Mouse (Mus musculus): ENCODE results near the gene Arhgap10. TPM values are rescaled to one million over a fixed set of nuclear protein-coding genes. Genes with fewer than 3 reads are reported as not detected.

Arhgap10 gene
- total RNA-seq, 4 experiments from 2014 or later: 14.7 to 37.5 (median 18.3) TPM

DNA sequence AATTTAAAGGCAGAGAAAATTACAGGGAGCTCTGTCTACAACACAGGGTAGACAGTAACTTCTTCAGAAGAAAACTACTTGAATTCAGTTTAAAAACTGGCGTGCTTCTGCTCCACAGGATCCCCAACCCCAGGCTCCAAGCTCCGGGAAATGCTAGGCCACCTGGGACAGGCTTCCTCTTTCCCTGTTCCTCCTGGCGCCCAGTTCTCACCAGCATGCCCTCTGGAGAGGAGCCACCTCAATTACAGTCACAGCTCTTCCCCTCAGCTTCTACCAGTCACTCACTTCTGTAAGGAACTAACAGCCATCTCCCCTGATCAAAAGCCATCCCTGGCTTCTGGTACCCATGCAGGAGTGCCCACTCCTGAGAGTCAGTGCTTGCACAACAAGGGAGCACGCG, 32.9 kb downstream of the Arhgap10 start:
- no peak for DNase-seq

DNA sequence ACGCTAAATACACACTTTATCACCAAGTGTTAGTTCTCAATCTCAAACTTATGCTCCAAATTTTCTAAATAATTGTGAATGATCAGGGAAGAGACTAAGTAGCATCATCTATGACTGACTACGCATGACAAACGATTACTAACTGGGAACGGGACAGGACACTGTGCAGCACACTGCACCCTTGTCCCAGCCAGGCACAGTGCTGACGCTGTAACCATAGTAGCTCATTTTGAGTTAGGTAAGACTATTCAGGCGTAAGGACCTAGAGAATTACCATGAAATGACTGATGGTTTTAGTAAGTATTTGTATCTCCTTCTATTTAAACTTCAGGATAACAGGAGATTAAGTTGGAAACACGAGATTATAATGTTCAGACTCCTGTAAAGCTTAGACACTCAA, 33.5 kb downstream of the Arhgap10 start:
- no peak for DNase-seq

DNA sequence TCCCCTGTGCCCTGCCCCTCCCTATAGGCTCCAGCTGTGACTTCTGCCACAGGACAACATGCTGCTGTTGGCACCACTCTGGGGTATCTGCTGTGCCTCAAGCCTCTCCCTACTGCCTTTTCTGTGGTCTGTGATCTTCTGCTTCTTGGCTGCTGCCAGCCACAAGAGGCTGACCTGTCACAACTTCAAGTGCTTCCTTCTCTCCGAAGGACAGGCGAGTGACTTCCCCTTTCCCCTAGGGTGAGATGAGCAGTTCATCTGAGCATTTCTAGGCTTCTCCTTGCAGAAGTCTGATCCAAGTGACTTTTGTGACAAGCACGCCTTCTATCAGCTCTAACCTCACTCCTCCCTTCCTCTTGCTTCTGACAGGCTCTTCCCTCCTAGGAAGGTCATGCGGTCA, 34.1 kb downstream of the Arhgap10 start:
- DNase-seq: no peak

DNA sequence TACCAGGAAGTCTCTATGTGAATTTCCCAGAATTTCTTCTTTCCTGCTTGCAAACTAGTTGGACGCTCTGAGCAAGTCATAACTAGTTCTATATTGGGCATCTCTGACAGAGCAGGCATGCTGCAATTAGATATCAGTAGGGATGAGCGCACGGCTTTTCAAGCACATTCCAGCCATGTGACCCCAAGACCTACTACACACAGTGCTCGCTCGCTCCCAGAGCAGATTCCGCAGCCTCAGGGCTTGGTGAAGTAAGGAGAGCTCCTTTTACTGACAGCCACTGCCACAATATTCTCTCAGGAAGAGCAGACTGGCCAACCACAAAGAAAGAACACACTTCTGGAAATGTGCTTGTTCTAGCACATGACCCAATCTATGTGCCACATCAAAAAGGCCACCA, 36.0 kb downstream of the Arhgap10 start:
- DNase-seq: no peak

DNA sequence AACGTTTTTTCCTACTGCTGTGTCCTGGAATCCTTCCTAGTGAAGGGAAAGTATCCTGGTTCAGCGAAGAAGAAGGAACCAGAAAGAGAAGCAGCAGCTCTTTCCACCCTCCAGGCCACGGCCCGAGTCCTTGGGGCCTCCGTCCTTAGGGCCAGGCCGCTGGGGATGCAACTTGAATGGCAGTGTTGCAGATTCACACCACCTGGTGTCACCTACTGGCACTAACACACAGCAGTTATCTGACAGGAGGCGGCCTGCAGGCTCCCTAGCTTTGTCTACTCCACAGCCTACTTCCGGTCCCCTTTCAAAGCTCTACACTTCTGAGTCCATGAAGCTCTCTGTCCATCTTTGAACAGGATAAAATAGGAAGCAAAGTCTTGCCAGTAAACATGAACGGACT, 37.8 kb downstream of the Arhgap10 start:
- DNase-seq: no peak

DNA sequence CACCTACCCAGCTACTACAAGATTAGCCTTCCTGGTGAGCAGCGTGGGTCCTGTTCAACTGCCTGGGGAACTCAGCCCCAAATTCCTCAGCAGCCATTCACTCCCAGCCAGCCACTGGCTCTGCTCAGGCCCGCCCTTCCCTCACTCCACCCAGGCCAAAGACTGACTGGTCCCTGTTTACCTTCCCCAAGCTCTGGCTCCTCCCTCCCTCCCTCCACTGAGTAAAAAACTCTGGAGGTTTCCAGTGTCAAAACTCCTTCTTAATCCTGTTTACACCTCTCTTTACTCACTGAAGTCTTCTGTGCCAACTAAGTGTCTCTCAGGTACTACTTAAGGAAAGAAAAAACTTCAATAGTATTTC, 38.9 kb downstream of the Arhgap10 start:
- DNase-seq: no peak

DNA sequence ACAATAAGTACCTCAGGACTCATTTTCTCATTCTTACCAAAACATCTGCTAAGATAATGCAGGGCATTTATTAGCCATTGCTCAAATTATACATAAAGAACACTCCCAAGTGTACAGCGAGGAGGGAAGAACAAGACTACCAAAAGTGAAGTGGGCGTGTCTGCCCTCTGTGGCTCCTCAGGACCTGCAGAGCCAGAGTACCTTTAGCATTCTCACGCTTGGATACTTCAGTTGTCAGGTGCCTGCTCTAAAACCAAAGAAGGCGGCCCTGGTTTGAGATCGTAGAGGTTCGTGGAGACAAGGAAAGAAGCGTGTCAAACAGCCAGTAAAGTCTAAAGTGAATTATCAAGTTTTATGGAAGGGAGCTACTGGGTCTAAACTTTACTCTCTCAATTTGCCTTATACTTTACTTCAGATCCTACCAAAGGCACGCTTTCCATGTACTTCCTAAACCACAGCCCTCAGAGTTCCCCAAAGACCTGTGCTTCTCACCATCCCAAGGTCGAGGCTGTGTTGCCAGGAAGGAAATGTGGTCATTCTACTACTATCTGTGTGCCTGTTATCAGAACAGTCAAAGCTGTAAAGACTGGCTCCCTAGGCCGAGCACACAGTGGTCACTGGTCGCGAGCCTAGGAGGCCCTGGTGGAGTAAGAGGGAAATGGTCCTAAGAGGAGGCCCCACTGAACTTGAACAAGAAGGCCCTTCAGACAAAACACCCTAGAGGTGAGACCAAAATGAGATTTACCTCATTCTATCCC, 39.4 kb downstream of the Arhgap10 start:
- DNase-seq: no peak

DNA sequence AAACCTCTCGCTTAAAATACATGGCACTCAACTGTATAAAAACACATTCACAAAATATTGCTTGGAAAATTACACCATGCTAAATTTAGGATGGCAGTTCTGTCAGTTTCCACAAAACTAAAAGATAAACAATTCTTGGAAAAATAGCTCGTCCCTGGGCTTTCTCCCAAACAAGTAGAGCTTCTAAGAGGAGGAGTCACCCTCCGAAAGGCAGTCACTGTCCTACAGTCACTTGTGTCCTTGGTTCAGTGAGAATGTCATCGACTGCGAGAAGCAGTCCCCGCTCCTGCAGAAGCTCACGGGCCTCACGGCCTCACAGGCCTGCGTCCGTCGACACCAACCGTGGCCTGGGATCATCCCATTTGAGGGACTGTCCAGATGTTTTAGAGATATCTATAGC, 40.1 kb downstream of the Arhgap10 start:
- no peak for DNase-seq

DNA sequence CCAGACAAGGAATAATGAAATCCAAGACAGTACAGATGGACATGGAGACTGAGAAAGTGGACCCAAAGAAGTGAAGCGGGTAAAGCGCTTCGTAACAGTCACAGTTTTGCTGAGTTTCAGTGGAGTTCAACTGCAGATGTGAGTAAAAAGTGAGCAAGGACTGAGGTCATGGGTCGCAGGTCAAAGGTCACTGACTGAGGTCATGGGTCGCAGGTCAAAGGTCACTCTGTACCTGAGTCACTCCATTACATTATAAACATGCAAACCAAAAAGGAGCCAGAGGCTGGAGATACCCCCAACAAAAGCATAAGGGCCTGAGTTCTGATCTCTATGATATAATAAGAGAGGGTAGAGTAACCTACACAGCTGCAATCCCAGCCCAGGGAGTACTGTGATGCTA, 43.1 kb downstream of the Arhgap10 start:
- no peak for DNase-seq

DNA sequence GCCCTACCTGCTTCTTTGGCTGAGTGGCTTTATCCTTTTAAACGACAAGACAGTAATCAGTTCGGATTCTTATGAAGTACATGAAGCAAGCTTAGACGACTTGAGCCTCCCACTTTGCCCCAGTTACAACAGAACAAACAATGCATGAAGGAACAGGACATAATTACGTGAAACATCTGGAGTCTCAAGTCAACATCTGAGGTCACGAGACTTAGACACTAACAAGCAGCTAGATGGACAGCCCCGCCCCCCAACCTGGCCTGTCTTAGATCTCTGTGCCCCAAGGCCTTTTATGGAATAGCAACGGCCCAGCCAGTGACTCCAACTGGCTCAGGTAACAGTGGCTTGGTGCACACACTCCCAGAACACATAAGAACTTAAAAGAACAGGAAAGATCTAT, 44.0 kb downstream of the Arhgap10 start:
- no peak for DNase-seq

DNA sequence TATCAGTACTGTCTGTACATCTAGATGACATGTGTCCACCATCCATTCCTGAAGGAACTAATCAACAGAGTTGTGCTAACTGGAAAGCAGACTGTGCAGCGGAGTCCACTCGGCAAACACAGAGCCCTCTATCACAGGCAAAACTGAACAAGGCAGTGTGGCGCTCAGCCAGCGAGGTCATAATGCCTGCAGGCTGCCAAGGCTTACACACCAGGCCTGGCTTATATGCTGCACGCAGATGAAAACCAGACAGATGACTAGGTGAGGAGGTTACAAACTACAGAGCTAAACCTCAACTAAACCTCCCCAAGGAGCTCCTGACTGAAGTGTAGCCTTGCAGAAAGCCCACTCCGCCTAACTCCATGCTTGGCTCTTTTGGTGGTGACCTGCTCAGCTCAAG, 44.4 kb downstream of the Arhgap10 start:
- DNase-seq: peak; percentile 69

DNA sequence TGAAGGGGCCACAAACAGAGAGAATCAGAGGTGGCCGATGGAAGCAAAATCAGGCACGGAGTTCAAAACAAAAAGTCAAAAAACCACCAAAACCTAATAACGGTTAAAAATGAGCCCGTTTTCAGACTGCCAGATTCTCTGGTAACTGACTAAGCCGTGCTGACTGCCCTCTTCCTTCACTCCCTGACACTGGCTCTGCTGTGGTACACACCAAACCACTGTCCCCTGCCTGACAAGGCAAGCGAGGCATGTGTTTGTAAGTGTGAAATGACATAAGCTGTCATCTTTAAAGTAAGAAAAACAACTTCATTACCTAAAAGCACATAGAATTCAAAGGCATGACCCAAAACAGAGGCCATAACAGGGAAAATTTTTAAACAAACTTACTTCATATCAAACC, 56.4 kb downstream of the Arhgap10 start:
- DNase-seq: no peak

DNA sequence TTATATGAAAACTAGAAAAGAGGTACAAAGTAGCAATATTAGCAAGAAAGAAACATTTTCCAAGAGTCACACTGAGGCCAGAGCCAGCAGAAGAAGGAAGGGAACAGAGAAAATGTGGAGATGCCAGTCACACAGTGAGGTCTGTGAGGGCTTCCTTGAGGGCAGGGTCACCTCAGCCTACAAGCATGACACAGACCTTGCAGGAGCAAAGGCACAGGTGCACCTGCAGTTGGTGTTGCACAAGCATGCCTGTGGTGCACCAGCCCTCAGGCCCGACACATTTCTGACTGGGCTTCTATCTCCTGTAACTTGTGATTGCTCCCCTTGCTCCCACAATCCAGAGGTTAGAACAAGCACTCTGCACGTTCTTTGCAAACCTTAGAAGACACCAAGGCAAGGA, 57.4 kb downstream of the Arhgap10 start:
- no peak for DNase-seq

DNA sequence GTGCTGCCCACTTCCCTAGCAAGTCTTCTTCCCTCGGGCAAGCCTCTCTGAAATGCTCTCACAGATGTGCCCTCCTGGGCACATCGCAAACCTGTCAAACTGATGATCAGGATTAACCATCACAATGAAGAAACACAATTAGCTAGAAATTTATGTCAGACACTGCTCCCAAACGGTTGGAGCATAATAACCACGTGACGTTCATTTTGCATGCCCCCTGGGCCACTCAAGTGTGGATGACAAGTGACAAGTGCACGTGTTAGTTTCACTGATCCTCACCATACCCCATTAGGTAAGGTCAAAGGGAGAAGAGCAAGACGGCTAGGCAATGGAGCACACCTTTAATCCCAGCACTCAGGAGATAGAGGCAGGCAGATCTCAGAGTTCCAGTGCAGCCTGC, 58.1 kb downstream of the Arhgap10 start:
- DNase-seq: no peak

DNA sequence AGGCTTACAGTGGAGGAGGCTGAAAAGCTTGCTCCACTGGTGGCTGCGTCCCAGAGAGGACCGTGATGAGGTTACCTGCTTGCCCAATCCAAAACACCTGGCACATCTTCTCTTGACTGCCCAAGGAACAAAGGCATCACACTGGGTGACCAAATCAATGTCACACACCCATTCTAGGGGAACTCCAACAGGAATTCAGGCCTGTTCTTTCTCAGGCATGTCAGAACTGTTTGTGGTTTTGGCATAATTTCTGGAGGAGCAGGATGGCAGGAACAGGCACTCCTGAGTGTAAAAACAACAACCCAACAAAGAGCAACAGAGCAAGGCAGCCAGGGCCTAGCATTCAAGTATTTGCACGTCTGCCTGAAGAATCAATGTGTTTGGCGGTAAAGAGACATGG, 59.2 kb downstream of the Arhgap10 start:
- DNase-seq: no peak

DNA sequence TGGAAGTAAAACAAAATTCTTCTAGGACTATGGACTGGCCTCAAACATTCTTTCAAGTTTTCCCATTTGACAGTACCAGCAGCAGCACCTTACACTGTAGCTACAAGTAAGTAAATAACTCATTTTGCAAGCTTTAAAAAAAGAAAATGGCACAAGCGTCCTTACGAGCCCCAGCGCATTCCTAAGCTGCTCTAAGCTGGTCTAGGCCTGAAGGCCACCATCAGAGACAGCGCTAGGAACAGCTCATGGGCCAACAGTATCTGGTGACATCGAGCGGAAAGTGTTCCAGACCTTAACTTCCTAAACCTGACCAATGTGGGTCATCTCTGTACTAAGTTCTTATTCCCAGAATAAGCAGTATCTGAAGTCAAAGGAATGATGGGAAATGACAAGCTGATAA, 61.5 kb downstream of the Arhgap10 start:
- DNase-seq: no peak

DNA sequence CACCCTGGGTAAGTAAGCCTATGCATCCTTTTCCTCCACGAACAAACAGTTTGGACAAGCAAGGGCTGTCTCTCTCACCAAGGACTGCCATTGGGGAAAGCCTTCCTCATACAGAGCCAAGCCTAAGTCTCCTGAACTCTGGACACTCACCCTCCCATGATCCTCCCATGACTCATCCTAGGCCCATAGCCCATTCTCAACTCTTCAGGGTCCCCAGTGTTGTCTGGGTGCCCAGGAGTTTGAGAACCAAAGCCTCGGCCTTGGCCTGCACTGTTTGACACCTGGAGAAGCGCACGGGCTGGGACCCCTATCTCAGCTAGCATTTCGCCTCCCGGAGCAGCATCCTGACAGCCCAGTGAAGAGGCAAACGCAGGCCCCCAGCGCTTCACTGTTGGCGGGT, 63.9 kb downstream of the Arhgap10 start:
- DNase-seq: no peak

DNA sequence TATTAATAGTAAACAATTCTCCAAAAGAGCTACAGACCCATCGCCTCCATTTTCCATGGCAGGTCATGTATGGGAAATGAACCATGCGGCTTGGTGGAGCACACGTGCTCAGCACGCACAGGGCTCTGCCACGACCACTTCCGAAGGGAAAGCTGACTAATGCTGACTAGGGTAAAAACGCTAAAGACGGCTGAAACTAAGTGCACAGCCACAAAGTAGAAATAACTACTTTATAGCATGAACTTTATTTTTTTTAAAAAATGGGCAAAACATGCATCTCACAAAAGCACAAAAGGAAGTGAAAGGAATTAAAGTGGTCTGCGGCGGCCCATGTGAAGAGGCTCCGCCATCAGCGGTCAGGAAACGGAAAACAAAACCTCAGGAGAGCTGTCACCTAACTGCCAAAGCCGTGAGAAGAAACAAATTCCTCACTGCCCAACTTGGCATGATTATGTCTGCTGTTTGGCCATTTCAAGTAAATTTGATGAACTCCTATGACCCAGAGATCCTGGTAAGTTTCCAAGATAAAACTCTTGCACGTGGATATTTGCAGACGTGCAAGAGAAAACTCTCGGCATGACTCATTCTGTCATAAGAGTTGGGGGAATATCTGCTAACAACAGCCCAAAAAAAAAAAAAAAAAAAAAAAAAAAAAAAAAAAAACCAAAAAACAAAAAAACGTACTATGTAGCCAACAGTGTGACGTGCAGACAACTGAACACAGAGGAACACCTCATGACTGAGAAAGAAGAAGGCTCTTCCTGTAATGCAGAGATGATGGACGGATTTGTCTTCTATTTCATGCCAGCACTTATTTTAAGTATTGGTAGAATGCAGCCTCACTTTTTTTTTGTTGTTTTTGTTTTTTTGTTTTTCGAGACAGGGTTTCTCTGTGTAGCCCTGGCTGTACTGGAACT, 66.0 kb downstream of the Arhgap10 start:
- DNase-seq: no peak

DNA sequence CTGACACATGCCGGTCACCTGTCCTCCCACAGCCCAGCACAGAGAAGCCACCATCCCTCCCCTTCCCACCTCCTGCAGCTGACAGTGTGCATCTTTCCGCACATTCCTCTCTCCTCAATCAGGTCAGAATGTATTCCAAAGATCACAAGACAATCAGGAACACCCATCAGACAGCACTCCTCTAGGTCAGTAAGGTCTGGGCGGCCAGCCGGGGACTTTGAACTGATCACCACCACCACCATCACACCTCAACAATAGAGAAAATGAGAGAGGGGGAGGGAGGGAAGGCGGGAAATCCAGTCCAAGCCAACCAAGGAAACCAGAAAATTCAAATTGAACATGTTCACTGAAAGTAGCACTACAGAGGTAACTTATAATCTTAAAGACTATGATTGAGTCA, 66.7 kb downstream of the Arhgap10 start:
- DNase-seq: no peak

DNA sequence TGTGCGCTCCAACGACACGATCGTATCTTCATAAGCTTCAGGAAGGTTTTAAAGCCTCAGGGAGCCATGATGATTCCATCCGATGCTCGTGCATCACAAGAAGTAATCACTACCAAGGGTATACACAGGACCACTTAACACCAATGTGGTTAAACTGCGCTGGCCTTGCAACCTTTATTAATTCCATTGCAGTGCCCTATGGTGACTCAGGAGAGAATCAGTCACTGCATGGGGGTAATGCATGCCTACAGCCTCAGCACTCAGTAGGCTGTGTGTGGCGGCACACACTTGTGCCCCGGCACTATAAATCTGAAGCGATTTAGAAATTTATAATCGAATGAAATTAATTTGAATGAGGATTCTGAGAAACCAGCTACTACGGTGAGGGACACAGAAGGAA, 71.5 kb downstream of the Arhgap10 start:
- DNase-seq: no peak

DNA sequence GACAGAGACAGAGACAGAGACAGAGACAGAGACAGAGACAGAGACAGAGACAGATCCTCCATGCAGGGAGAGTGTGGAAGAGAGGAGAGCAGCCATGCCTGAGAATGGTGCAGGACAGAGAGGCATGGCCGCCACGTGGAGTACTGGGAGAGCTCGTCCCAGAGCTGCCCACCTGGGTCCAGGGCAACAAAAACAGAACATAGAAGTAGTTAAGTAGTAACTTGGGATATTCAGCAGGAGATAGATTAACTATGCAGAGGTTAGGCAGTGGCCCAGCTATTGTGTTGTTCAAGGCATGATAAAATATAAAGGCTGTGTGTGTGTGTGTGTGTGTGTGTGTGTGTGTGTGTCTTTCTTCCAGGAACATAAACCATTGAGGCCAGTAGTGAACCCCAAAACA, 72.1 kb downstream of the Arhgap10 start:
- DNase-seq: no peak

DNA sequence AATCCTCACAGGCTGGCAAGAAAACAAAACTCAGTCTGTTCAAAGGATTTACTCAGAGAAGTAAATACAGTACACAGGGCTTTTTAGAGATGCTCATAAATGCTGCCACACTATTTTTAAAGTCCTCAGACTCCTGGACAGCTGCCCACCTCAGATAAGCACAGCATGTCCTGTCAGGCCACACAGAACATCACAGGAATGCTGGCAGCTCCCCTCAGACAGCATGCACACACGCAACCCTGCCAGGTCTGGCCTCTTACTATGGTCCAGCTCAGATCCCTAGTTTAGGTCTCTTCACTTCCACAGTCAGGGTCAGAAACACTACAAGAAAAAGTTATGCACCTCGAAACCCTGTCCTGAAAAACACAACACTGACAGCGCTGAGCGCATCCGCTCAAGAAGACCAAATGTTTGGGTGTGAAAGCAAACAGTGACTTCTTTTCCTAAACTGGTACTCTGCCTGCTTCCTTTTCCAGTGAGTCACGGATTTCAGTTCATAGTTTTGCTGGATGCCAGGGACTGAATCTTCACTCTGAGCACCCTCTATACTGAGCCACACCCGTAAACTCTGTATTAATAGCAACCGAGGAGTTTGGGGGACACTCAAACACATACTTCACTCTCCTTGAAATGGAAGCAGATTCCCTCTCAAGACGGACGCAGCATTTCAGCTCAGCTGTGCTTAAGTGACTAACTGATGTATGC, 73.4 kb downstream of the Arhgap10 start:
- DNase-seq: no peak

DNA sequence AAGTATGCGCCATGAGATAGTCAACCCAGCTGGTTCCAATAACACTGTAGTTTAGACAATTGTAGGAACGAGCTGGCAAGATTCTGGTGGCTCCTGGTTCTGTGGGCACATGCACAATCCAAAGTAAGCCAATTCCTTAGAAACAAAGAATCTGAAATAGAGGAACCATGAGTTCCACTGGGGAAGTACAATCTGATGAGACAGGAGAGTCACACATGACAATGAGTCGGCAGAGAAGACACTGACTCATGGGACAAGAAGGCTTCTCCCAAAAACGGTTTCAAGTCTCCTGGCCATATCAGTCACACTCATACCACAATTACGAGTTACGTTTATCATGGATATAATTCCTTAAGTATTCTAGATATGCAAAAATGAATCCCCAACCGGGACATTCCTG, 75.3 kb downstream of the Arhgap10 start:
- no peak for DNase-seq
